Mouse (Mus musculus): ENCODE measurements around the gene Rnf150.

Rnf150 gene

GRCm38 (mm10) chr8:82943223-82944006, 80.3 kb downstream of the Rnf150 start:
- no peak for DNase-seq (ENCODE audit: low spot score in 2 of 2)

- DNase-seq (ENCODE audit: low spot score in 2 of 2) = no peak
Observed at GRCm38 (mm10) chr8:82945867-82946266, 82.7 kb downstream of the Rnf150 start.

- no peak for DNase-seq (ENCODE audit: low spot score in 2 of 2)
Observed at GRCm38 (mm10) chr8:82946658-82947057, 83.5 kb downstream of the Rnf150 start.

- no peak for DNase-seq (ENCODE audit: low spot score in 2 of 2)
Observed at GRCm38 (mm10) chr8:82955162-82955754, 92.1 kb downstream of the Rnf150 start.

- no peak for DNase-seq (ENCODE audit: low spot score in 2 of 2)
Observed at GRCm38 (mm10) chr8:82959491-82959890, 96.3 kb downstream of the Rnf150 start.

- DNase-seq (ENCODE audit: low spot score in 2 of 2) = no peak
Observed at GRCm38 (mm10) chr8:82959980-82960610, 96.9 kb downstream of the Rnf150 start.

- DNase-seq (ENCODE audit: low spot score in 2 of 2) = no peak
Observed at GRCm38 (mm10) chr8:82964537-82964936, 101.4 kb downstream of the Rnf150 start.

GRCm38 (mm10) chr8:82967879-82968678, 104.9 kb downstream of the Rnf150 start:
- DNase-seq (ENCODE audit: low spot score in 2 of 2) = no peak

GRCm38 (mm10) chr8:82969967-82970366, 106.8 kb downstream of the Rnf150 start:
- DNase-seq (ENCODE audit: low spot score in 2 of 2) = no peak

GRCm38 (mm10) chr8:82972812-82973211, 109.7 kb downstream of the Rnf150 start:
- no peak for DNase-seq (ENCODE audit: low spot score in 2 of 2)

- DNase-seq (ENCODE audit: low spot score in 2 of 2) = no peak
Observed at GRCm38 (mm10) chr8:82973331-82973730, 110.2 kb downstream of the Rnf150 start.

GRCm38 (mm10) chr8:82981244-82981855, 118.2 kb downstream of the Rnf150 start:
- DNase-seq (ENCODE audit: low spot score in 2 of 2) = no peak

GRCm38 (mm10) chr8:82982873-82983272, 119.7 kb downstream of the Rnf150 start:
- no peak for DNase-seq (ENCODE audit: low spot score in 2 of 2)

GRCm38 (mm10) chr8:82983301-82983700, 120.1 kb downstream of the Rnf150 start:
- DNase-seq (ENCODE audit: low spot score in 2 of 2) = no peak

- DNase-seq (ENCODE audit: low spot score in 2 of 2) = no peak
Observed at GRCm38 (mm10) chr8:82992093-82992492, 128.9 kb downstream of the Rnf150 start.

GRCm38 (mm10) chr8:82995727-82996438, 132.7 kb downstream of the Rnf150 start:
- DNase-seq (ENCODE audit: low spot score in 2 of 2) = no peak

GRCm38 (mm10) chr8:82996843-82997242, 133.7 kb downstream of the Rnf150 start:
- no peak for DNase-seq (ENCODE audit: low spot score in 2 of 2)

- DNase-seq (ENCODE audit: low spot score in 2 of 2) = no peak
Observed at GRCm38 (mm10) chr8:82998778-82999177, 135.6 kb downstream of the Rnf150 start.

- DNase-seq (ENCODE audit: low spot score in 2 of 2) = no peak
Observed at GRCm38 (mm10) chr8:83003187-83003586, 140.0 kb downstream of the Rnf150 start.

- DNase-seq (ENCODE audit: low spot score in 2 of 2) = no peak
Observed at GRCm38 (mm10) chr8:83009481-83009880, 146.3 kb downstream of the Rnf150 start.

- no peak for DNase-seq (ENCODE audit: low spot score in 2 of 2)
Observed at GRCm38 (mm10) chr8:83011286-83011685, 148.1 kb downstream of the Rnf150 start.

All from frontal cortex, postnatal 25 days (tissue).